Mouse (Mus musculus) kidney, adult 2 months (tissue): Measurements from ENCODE around the gene Igbp1. TPM values are rescaled to one million over a fixed set of nuclear protein-coding genes. Genes with fewer than 3 reads are reported as not detected.

Experiments
- DNase-seq: peaks from one replicate; pipeline ENCODE4 v3.0.0; 2021
- H3K27ac ChIP-seq: fragments of 200-500 bp; 2 replicates; pipeline ENCODE4 v1.5.1; 2012; ENCODE audit warnings: low read depth, low read length, control low read depth, inconsistent platforms; ENCODE audit not compliant: insufficient read depth
- H3K27me3 ChIP-seq: fragments of 200-500 bp; replicated peaks from 2 replicates; pipeline ENCODE4 v1.6.1; 2012; ENCODE audit warnings: mild to moderate bottlenecking, moderate library complexity, low read length, inconsistent platforms; ENCODE audit not compliant: control insufficient read depth, insufficient read depth
- H3K36me3 ChIP-seq: fragments of 200-500 bp; 2 replicates; pipeline ENCODE4 v1.6.1; 2012; ENCODE audit warnings: mild to moderate bottlenecking, moderate library complexity, low read length, inconsistent platforms; ENCODE audit not compliant: control insufficient read depth, insufficient read depth
- H3K4me1 ChIP-seq: fragments of 200-500 bp; 2 replicates; pipeline ENCODE4 v1.6.1; 2011; ENCODE audit warnings: low read length; ENCODE audit not compliant: control insufficient read depth, insufficient read depth
- H3K4me3 ChIP-seq: fragments of 200-500 bp; 2 replicates; pipeline ENCODE4 v1.5.1; 2011; ENCODE audit warnings: mild to moderate bottlenecking, low read depth, low read length, control low read depth; ENCODE audit not compliant: insufficient read depth
- CTCF ChIP-seq: fragments of 200-500 bp; conservative IDR thresholded peaks from 2 replicates; pipeline ENCODE4 v1.5.1; 2011; ENCODE audit warnings: low read depth, mild to moderate bottlenecking, control low read depth, low read length, moderate library complexity, mixed read lengths; ENCODE audit not compliant: insufficient read depth, insufficient read length
- POLR2A ChIP-seq: fragments of 200-500 bp; IDR thresholded peaks from one replicate; pipeline ENCODE4 v1.6.1; 2011; ENCODE audit warnings: low read depth, low read length, control low read depth
- WGBS: fragments of 180-500 bp; shearing (Covaris S2); methylation state at CpG from one replicate; pipeline ENCODE4 v1.1.7; 2018; 5-methylcytosine and 5-hydroxymethylcytosine counted together
- polyA plus RNA-seq: library from polyadenylated mRNA; depleted of rRNA; stranded (reverse); fragments of >200 nt; gene quantifications from 2 replicates; pipeline ENCODE4 v1.2.3, GENCODE M21; 2012; rRNA removed

Igbp1 gene
- polyA plus RNA-seq, result 38.4 and 47.9 TPM in 2 replicates

DNA sequence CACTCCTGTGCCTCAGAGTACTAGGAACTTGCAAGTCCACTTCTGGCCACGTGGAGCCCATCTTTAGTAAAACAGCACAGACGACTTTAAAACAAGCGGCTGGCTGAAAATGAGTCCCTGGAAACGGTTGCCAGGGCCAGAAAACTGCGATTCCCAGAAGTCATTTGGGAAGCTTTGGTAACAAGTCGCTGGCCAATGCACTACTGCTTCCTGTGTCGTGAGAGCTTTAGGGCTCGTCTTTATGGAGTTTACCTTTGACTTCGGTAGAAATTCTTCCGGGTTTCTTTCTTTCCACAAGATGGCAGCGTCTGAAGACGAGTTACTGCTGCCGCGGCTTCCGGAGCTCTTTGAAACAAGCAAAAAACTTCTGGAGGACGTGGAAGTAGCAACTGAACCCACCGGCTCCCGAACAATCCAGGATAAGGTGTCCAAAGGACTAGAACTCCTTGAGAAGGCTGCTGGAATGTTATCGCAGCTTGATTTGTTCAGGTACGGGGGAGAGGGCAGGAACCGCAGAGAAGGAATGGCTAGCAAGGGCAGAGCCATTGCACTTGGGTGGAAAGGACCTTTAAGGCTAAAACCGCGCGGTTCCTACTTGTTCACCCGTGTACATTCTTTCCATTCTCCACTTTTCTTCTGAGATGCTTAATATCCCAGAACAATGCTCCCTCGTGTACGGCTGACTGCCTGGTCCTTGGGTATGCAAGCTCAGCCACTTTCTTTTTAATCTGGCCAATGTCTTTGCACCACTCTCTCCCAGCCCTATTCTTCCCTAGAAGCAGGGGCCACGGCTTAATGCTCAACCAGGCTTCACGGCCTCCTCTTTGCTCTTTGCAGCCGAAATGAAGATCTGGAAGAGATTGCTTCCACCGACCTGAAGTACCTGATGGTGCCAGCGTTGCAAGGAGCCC lies at the start of gene Igbp1:
Gene Igbp1, plus strand, starts transcription at position 224 of the 911 bp plus-strand sequence.
- TF ChIP-seq CTCF (0 out of 2 replicates have a peak, but pooled peaks have one; percentile 14), POLR2A (no peak)
- Histone ChIP-seq H3K4me1 (no peaks in the 10 kb centered on the region), H3K27me3 (no peaks in the 10 kb centered on the region), H3K4me3 (peak within 1 kb of the TSS; percentile 71), H3K27ac (peak within 1 kb of the TSS; percentile 34; the same call in 1 of the 2 replicates), H3K36me3 (no peaks in the 10 kb centered on the region)
- peak; percentile 93 for DNase-seq
- 1% methylated on average over 32 of the region's 32 CpGs for WGBS

DNA sequence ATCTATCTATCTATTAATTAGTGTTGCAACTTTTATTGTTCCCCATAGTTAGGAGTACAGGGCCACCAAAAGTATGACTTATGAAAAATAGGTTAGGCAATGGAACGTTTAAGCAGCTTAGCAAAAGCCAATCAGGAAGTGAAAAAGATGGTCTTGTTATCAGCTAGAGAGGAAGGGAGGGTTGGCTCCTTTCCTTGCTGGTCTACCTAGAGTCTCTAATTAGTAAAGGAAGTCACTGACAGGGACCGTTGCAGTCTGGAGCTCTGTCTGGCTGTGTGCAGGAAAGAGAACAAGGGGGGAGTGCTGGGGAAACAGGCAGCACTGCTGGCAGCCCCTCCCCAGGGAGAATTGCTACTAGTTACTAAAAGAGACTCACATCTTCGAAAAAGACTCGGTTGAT lies 26.0 kb upstream of the Igbp1 start:
- Histone ChIP-seq H3K27me3 (no peaks in the 10 kb centered on the region), H3K27ac (no peak overlapping the region), H3K4me3 (no peak overlapping the region), H3K4me1 (no peaks in the 10 kb centered on the region), H3K36me3 (no peaks in the 10 kb centered on the region)
- TF ChIP-seq CTCF (no peak), POLR2A (no peak)
- DNase-seq, result peak; percentile 1
- WGBS, result 56% methylated on average over 4 of the region's 4 CpGs

DNA sequence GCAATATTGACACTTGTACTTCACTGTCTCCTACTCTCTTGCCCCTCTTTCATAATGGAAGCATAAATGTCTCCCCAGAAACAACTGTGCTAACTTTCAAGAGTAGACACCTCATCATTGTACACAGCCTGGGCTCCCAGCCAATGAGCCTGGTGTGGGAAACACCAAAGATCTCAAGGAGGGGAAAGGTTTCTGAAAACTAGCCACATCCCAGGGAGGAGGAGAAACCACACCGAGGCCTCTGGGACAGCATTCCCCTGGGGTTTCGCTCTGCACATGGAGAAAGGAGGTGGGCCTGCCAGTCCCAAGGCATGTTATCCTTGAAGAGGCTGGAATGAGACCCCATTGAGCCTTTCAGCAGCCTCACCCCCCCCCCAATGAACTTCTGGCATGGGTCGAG lies 24.0 kb upstream of the Igbp1 start:
- 66% methylated on average over 3 of the region's 3 CpGs for WGBS
- no peaks in the 10 kb centered on the region for H3K27me3 ChIP-seq
- no peak overlapping the region for H3K4me3 ChIP-seq
- H3K4me1 ChIP-seq, result no peaks in the 10 kb centered on the region
- peak; percentile 2 for DNase-seq
- H3K36me3 ChIP-seq, result no peaks in the 10 kb centered on the region
- H3K27ac ChIP-seq, result no peak overlapping the region
- TF ChIP-seq POLR2A (no peak), CTCF (no peak)

DNA sequence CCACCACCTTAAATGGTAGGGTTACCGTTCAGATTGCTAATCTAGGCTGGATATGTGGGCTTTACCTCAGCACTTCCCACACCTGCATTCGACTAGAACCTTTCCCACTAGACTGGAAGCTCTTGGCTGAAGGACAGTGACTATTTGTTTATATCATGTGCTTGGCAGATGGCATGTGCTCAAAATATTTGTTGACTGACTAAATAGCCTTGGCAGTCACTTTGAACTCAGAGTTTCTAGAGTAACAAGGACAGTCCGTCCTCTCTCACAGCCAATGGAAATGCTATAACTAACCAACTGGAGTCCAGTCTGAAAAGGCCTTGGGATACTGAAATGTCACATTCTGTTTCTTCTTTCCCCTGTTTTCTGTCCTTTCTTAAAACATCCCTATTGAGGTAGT lies 22.6 kb upstream of the Igbp1 start:
- DNase-seq, result no peak
- TF ChIP-seq CTCF, result no peak
- no peak for TF ChIP-seq POLR2A
- no peaks in the 10 kb centered on the region for H3K36me3 ChIP-seq
- H3K27me3 ChIP-seq, result no peaks in the 10 kb centered on the region
- H3K4me1 ChIP-seq, result no peaks in the 10 kb centered on the region
- WGBS, result 72% methylated on average over 3 of the region's 3 CpGs
- no peak overlapping the region for H3K27ac ChIP-seq
- no peak overlapping the region for H3K4me3 ChIP-seq

DNA sequence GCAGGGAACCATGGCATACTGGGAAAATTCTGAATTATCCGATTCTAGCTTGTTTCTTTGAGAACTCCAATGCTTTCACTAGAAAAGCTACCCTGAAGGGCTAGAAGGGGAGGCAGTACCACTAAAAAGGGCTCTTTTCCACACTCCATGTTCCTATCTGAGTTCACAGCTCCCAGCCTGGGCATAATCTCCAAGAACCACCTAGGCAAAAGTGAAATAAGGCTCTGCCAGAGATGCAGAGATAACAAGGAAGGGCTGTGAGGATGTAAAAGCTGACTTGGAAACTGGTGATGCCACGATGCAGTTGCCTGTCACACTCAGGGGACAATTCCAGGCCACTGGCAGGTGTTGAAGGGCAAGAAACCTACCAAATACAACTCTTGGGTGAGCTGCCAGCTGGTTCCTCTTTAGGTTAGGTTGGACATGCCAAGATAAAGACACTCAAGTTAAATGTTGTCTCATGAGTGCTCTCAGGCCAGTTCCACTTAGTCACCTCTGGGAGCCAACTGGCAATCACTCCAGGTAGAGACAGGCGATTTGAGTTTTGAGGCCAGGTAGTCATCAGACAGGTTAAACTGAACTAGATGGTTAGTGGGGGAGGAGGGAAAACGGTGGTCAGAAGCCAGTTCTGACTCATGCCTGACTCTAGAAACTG lies 18.4 kb upstream of the Igbp1 start:
- Histone ChIP-seq H3K27ac (no peak overlapping the region), H3K4me3 (no peak overlapping the region), H3K36me3 (no peaks in the 10 kb centered on the region), H3K4me1 (no peaks in the 10 kb centered on the region), H3K27me3 (no peaks in the 10 kb centered on the region)
- WGBS, result 77% methylated on average over 4 of the region's 4 CpGs
- TF ChIP-seq POLR2A, result no peak
- TF ChIP-seq CTCF, result no peak
- no peak for DNase-seq

DNA sequence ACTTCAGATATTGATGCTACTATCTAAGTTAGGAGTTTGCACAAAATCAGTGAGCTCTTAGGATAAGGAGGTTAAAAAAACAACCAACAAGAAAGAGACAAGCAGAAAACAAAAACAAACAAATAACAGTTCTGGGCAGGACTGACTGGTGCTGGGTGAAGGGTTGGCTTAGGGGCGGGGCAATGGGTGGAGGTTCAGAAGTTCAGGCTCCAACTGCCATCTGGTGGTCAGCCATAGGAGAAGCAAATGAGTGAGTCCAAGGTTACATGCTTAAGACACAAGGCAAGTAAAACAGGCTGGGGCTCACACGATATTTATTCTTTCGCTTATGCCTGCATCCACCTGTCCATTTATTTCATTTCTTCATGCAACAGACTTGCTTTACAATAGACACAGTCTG lies 13.8 kb upstream of the Igbp1 start:
- no peaks in the 10 kb centered on the region for H3K36me3 ChIP-seq
- no peak overlapping the region for H3K27ac ChIP-seq
- TF ChIP-seq POLR2A (no peak), CTCF (peak; percentile 73)
- 18% methylated on average over 3 of the region's 3 CpGs for WGBS
- no peak overlapping the region for H3K4me3 ChIP-seq
- H3K4me1 ChIP-seq, result no peaks in the 10 kb centered on the region
- peak; percentile 72 for DNase-seq
- H3K27me3 ChIP-seq, result no peaks in the 10 kb centered on the region

DNA sequence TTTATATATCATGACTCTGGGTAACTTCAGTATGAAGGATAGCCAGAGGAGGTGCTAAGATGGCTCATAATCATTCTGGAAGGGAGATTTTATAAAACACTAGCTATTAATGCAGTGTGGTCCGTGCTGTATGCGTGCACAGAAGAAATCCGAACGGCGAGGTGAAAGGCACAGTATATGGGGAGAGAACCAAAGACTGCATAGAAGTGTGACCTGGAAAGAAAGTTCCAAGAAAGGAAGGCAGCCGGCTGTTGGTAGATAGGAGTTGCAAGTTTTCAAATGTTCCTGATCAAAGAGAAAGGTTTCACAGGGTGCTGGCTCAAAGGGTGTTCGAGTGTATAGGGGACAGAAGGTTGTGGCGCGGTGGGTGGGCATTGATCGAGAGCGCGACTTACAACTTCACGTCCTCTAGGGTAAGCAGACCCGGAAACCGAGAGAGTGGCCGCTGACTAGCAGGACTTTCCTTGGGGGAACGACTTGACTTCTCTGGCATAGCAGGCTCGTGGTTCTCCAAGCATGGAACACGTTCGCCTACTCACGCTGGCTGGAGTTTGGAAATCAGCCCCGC lies 507 bp upstream of the Igbp1 start:
- Histone ChIP-seq H3K27ac (no peak overlapping the region), H3K36me3 (no peaks in the 10 kb centered on the region), H3K4me1 (no peaks in the 10 kb centered on the region), H3K27me3 (no peaks in the 10 kb centered on the region), H3K4me3 (peak overlapping the region; percentile 48)
- TF ChIP-seq CTCF (no peak), POLR2A (no peak)
- no peak for DNase-seq
- WGBS, result under 1% methylated on average over 21 of the region's 22 CpGs
